Comparison of ENCODE assay signal across 15 mouse cellular contexts in genomic region chr11:3587350-3587749, GRCm38 (mm10). TPM values are rescaled to one million over a fixed set of nuclear protein-coding genes. Genes with fewer than 3 reads are reported as not detected.
DNase-seq lines count a peak whose midpoint lies in the region; ATAC-seq lines count a peak whose summit lies in the region.
"Had no signal": no experiment of that assay in that cellular context is flagged by ENCODE, and none has a peak within 500 bp of the region (broad histone marks: within the 10 kb centered on the region; RNA-seq: fewer than 3 reads in every experiment).

No protein-coding gene starts in this region.

- no peak overlapping the region for H3K27ac ChIP-seq in intestine, embryonic 15.5 days
- H3K27ac ChIP-seq: hindbrain, embryonic 10.5 days; limb, embryonic 13.5 days; lung, embryonic 15.5 days had no signal

- no peaks in the 10 kb centered on the region for H3K4me1 ChIP-seq in intestine, embryonic 15.5 days (replicated peaks)
- H3K4me1 ChIP-seq: hindbrain, embryonic 10.5 days; limb, embryonic 13.5 days had no signal

- H3K36me3 ChIP-seq in intestine, embryonic 15.5 days = no peaks in the 10 kb centered on the region
- H3K36me3 ChIP-seq: G1E; hindbrain, embryonic 10.5 days; limb, embryonic 13.5 days; lung, embryonic 15.5 days had no signal

- H3K9me3 ChIP-seq in intestine, embryonic 15.5 days = no peaks in the 10 kb centered on the region
- H3K9me3 ChIP-seq: G1E; lung, embryonic 15.5 days had no signal

- WGBS in intestine, embryonic 15.5 days = 27% methylated on average over 4 of the region's 4 CpGs

- H3K27me3 ChIP-seq in intestine, embryonic 15.5 days (replicated peaks) = no peaks in the 10 kb centered on the region
- H3K27me3 ChIP-seq: limb, embryonic 13.5 days; lung, embryonic 15.5 days had no signal

- H3K4me3 ChIP-seq in intestine, embryonic 15.5 days (replicated peaks) = no peak overlapping the region
- H3K4me3 ChIP-seq: hindbrain, embryonic 10.5 days; limb, embryonic 13.5 days; lung, embryonic 15.5 days had no signal

- H3K4me2 ChIP-seq in intestine, embryonic 15.5 days (replicated peaks) = no peak overlapping the region
- H3K4me2 ChIP-seq: limb, embryonic 13.5 days; lung, embryonic 15.5 days had no signal

- H3K9ac ChIP-seq in intestine, embryonic 15.5 days = no peak overlapping the region
- H3K9ac ChIP-seq: limb, embryonic 13.5 days; lung, embryonic 15.5 days had no signal

- peak; percentile 41 to 60 for DNase-seq in cerebellum, postnatal 14 days
- peak; percentile 14 for DNase-seq in layer of hippocampus, adult 11-12 months (ENCODE audit: low spot score)
- DNase-seq in layer of hippocampus, postnatal 25 days (ENCODE audit: extremely low spot score in 1 of 2, low spot score in 1 of 2) = no peak
- peak; percentile 36 for DNase-seq in 3134 (ENCODE audit: extremely low read depth, insufficient read length, low spot score)
- DNase-seq in embryo, embryonic 9.5 days (ENCODE audit: extremely low spot score) = no peak
- no peak for DNase-seq in thymus, postnatal 10 days (ENCODE audit: low spot score in 2 of 2)
- DNase-seq: adrenal gland, adult 2 months; B cell, adult 2 months had no signal

- ATAC-seq in cerebellum, adult (ENCODE audit: insufficient number of reproducible peaks, low FRiP score, low TSS enrichment) = no peak
- peak; percentile 80 for ATAC-seq in intestine, embryonic 15.5 days
- ATAC-seq: midbrain, embryonic 16.5 days had no signal

RNA-seq across cellular contexts. Expression of gene Smtn, which starts 46.9 kb away (rescaled TPM):
- total RNA-seq in layer of hippocampus, postnatal 25 days (2021) = 1 to 10 TPM; 8.8 to 8.9 TPM
- polyA plus RNA-seq in intestine, embryonic 15.5 days (2015; fragmentation: Nextera tagmentation; extraction: Ambion mirVana) = 78.3 and 79.6 TPM in 2 replicates
- total RNA-seq: G1E had no signal
- polyA plus RNA-seq: G1E had no signal

Comparison
In these comparisons a context has a peak if more than half of its experiments do, and no peak if none do; other contexts are left out.
1. DNase-seq: peak in cerebellum, postnatal 14 days (2 of 2), layer of hippocampus, adult 11-12 months (single experiment) and 3134 (single experiment); none in layer of hippocampus, postnatal 25 days (0 of 2), embryo, embryonic 9.5 days (single experiment) and thymus, postnatal 10 days (0 of 2).